Mouse (Mus musculus) ES-E14 (cell line): Measurements from ENCODE around the gene Gramd1a. TPM values are rescaled to one million over a fixed set of nuclear protein-coding genes. Genes with fewer than 3 reads are reported as not detected.

ENCODE experiments used
- DNase-seq: peaks from one replicate; pipeline ENCODE4 v3.0.0-alpha.2; 2013; ENCODE audit warnings: low read depth, low spot score
- H3K27ac ChIP-seq: 2 replicates; pipeline ENCODE4 v1.5.1; 2012; ENCODE audit warnings: low read depth, mild to moderate bottlenecking, low read length, moderate library complexity, mixed read lengths; ENCODE audit not compliant: poor library complexity, insufficient read depth, severe bottlenecking
- H3K36me3 ChIP-seq: 2 replicates; pipeline ENCODE4 v1.6.1; 2012; ENCODE audit warnings: mild to moderate bottlenecking, low read length, moderate library complexity, mixed read lengths; ENCODE audit not compliant: control insufficient read depth, poor library complexity, insufficient read depth, severe bottlenecking
- H3K4me1 ChIP-seq, 2 experiments: fragments of 150-350 bp in 1 of 2; sonication (generic) in 1 of 2; 2 replicates each; pipeline ENCODE4 v1.6.1; 2012; ENCODE audit warnings: low read length in 2 of 2, mild to moderate bottlenecking in 1 of 2, mixed read lengths in 1 of 2; ENCODE audit not compliant: control insufficient read depth in 2 of 2, insufficient read depth in 2 of 2, poor library complexity in 1 of 2
- H3K4me3 ChIP-seq, 2 experiments: fragments of 150-350 bp in 1 of 2; sonication (generic) in 1 of 2; 2 replicates each; pipeline ENCODE4 v1.5.1; 2012; ENCODE audit warnings: low read length in 2 of 2, low read depth in 1 of 2, mild to moderate bottlenecking in 1 of 2, mixed read lengths in 1 of 2; ENCODE audit not compliant: insufficient read depth in 1 of 2, poor library complexity in 1 of 2, severe bottlenecking in 1 of 2
- H3K9ac ChIP-seq: 2 replicates; pipeline ENCODE4 v1.6.1; 2012; ENCODE audit warnings: low read depth, mild to moderate bottlenecking, low read length, mixed read lengths; ENCODE audit not compliant: poor library complexity, insufficient read depth, severe bottlenecking
- H3K9me3 ChIP-seq: fragments of 150-350 bp; sonication (generic); 2 replicates; pipeline ENCODE4 v1.6.1; 2012; ENCODE audit warnings: low read depth, mild to moderate bottlenecking, low read length; ENCODE audit not compliant: control insufficient read depth, insufficient read depth
- CHD2 ChIP-seq: IDR thresholded peaks from 2 replicates; pipeline ENCODE4 v1.6.1; 2014; ENCODE audit warnings: mild to moderate bottlenecking, low read depth, low read length, inconsistent platforms
- HCFC1 ChIP-seq: IDR thresholded peaks from 2 replicates; pipeline ENCODE4 v1.6.1; 2012; ENCODE audit warnings: low read length, inconsistent platforms, borderline replicate concordance; ENCODE audit not compliant: insufficient read depth
- MAFK ChIP-seq: IDR thresholded peaks from 2 replicates; pipeline ENCODE4 v1.6.1; 2014; ENCODE audit warnings: mild to moderate bottlenecking, low read depth, low read length, inconsistent platforms; ENCODE audit not compliant: insufficient read depth
- ZC3H11A ChIP-seq: IDR thresholded peaks from 2 replicates; pipeline ENCODE4 v1.6.1; 2012; ENCODE audit warnings: low read depth, mild to moderate bottlenecking, inconsistent platforms, low read length, borderline replicate concordance
- ZNF384 ChIP-seq: IDR thresholded peaks from 2 replicates; pipeline ENCODE4 v1.6.1; 2012; ENCODE audit warnings: low read depth, low read length, inconsistent platforms
- in situ Hi-C, 2 experiments: fragments of 600-800 bp; cut with MboI; formaldehyde crosslinking; loops; one replicate each; pipeline ENCODE4 v1.15.1; 2025; ENCODE audit warnings: low sequenced_read_pairs in 2 of 2, inconsistent platforms in 1 of 2; ENCODE audit not compliant: unreplicated experiment in 2 of 2
- total RNA-seq: library from RNA; depleted of rRNA; stranded (reverse); fragments of 300-350 nt; gene quantifications from 2 replicates; pipeline ENCODE4 v1.2.3, GENCODE M21; 2012

Gramd1a gene
- total RNA-seq, 1 experiment, result 44.2 TPM

- Histone ChIP-seq H3K27ac (no peak overlapping the region), H3K9ac (no peak overlapping the region), H3K4me1 (peaks cover 0 to 5% of the 10 kb centered on the region in 2 experiments; a peak in 1 of 4 replicates), H3K4me3 (no peak overlapping the region), H3K36me3 (no peaks in the 10 kb centered on the region), H3K9me3 (no peaks in the 10 kb centered on the region)
- TF ChIP-seq CHD2, result no peak
- no peak for TF ChIP-seq ZNF384
- TF ChIP-seq MAFK, result no peak
- TF ChIP-seq HCFC1, result no peak
- no peak for TF ChIP-seq ZC3H11A
- in situ Hi-C loops, result no loop called here
- no peak for DNase-seq
These were observed 32.8 kb downstream of the Gramd1a start for GRCm38 (mm10) chr7:31122641-31123631.

- in situ Hi-C loops, result no loop called here
- Histone ChIP-seq H3K9me3 (no peaks in the 10 kb centered on the region), H3K27ac (no peak overlapping the region), H3K9ac (no peak overlapping the region), H3K4me3 (no peak overlapping the region), H3K36me3 (no peaks in the 10 kb centered on the region), H3K4me1 (peaks cover 0 to 18% of the 10 kb centered on the region in 2 experiments; a peak in 2 of 4 replicates)
- DNase-seq, result no peak
- TF ChIP-seq ZNF384 (no peak), MAFK (no peak), CHD2 (no peak)
These were observed 36.1 kb downstream of the Gramd1a start for GRCm38 (mm10) chr7:31119556-31119955.

- Histone ChIP-seq H3K9ac (no peak overlapping the region), H3K4me3 (no peak overlapping the region), H3K27ac (no peak overlapping the region), H3K36me3 (no peaks in the 10 kb centered on the region), H3K4me1 (peaks cover 0 to 16% of the 10 kb centered on the region in 2 experiments; a peak in 2 of 4 replicates), H3K9me3 (no peaks in the 10 kb centered on the region)
- in situ Hi-C loops, result no loop called here
- no peak for TF ChIP-seq CHD2
- no peak for TF ChIP-seq ZNF384
- TF ChIP-seq ZC3H11A, result no peak
- no peak for TF ChIP-seq MAFK
- no peak for TF ChIP-seq HCFC1
- no peak for DNase-seq
These were observed 37.2 kb downstream of the Gramd1a start for GRCm38 (mm10) chr7:31118486-31118885.

- no peak overlapping the region; a peak in 1 of 4 replicates for H3K4me3 ChIP-seq
- no peak overlapping the region for H3K27ac ChIP-seq
- TF ChIP-seq ZNF384 (no peak), CHD2 (no peak), ZC3H11A (no peak), MAFK (no peak), HCFC1 (no peak)
- H3K4me1 ChIP-seq, result peaks cover 0 to 16% of the 10 kb centered on the region in 2 experiments; a peak in 2 of 4 replicates
- in situ Hi-C loops, result no loop called here
- H3K9me3 ChIP-seq, result no peaks in the 10 kb centered on the region
- no peak overlapping the region; the same call in 1 of the 2 replicates for H3K9ac ChIP-seq
- no peak for DNase-seq
- H3K36me3 ChIP-seq, result no peaks in the 10 kb centered on the region
These were observed 38.2 kb downstream of the Gramd1a start for GRCm38 (mm10) chr7:31117465-31117864.
